Mouse (Mus musculus): ENCODE results near the gene Prr29.

GRCm38 (mm10) chr11:106324858-106325257, 40.4 kb upstream of the Prr29 start:
- TF ChIP-seq CTCF (IDR thresholded peaks at IDR 0.05; ENCODE audit: borderline replicate concordance, insufficient read depth, low read length) (no peak), POLR2A (IDR thresholded peaks at IDR 0.05; ENCODE audit: low read depth, low read length) (no peak)
